Mouse (Mus musculus): ENCODE data around the gene Pigl. TPM values are rescaled to one million over a fixed set of nuclear protein-coding genes. Genes with fewer than 3 reads are reported as not detected.

Pigl gene
- polyA plus RNA-seq (2014; fragmentation: Nextera tagmentation; extraction: Ambion mirVana), result 9.6 and 11.5 TPM in 2 replicates

GRCm38 (mm10) chr11:62458276-62458724 lies at the start of gene Pigl, which contains the start of gene Ncor1:
Gene Pigl, plus strand, starts transcription at chr11:62458460.
Gene Ncor1, minus strand, starts transcription at chr11:62458541.
- peak within 1 kb of the TSS; percentile 86 for H3K4me2 ChIP-seq
- H3K4me3 ChIP-seq (ENCODE audit: low read depth, low read length), result peak within 1 kb of the TSS; percentile 92
- 0% methylated on average over 33 of the region's 33 CpGs for WGBS
- DNase-seq (peak; percentile 90), ATAC-seq (ENCODE audit: insufficient read depth) (peak; percentile 68)
- H3K27ac ChIP-seq (ENCODE audit: low read depth), result peak within 1 kb of the TSS; percentile 98
- peak within 1 kb of the TSS; percentile 98 for H3K9ac ChIP-seq
- no peaks in the 10 kb centered on the region for H3K4me1 ChIP-seq (ENCODE audit: insufficient read depth)
- no peaks in the 10 kb centered on the region for H3K36me3 ChIP-seq (ENCODE audit: insufficient read depth)
- H3K9me3 ChIP-seq (ENCODE audit: low read depth, low read length), result no peaks in the 10 kb centered on the region
- TF ChIP-seq CTCF (IDR thresholded peaks at IDR 0.05; ENCODE audit: low read depth), result no peak
- H3K27me3 ChIP-seq (ENCODE audit: insufficient read depth, low read length), result no peaks in the 10 kb centered on the region

GRCm38 (mm10) chr11:62408848-62409247 lies 49.4 kb upstream of the Pigl start:
- Histone ChIP-seq H3K4me1 (ENCODE audit: insufficient read depth) (no peaks in the 10 kb centered on the region), H3K27me3 (ENCODE audit: insufficient read depth, low read length) (no peaks in the 10 kb centered on the region), H3K9me3 (ENCODE audit: low read depth, low read length) (no peaks in the 10 kb centered on the region), H3K36me3 (ENCODE audit: insufficient read depth) (peaks cover 43% of the 10 kb centered on the region), H3K4me3 (ENCODE audit: low read depth, low read length) (no peak overlapping the region), H3K9ac (no peak overlapping the region), H3K27ac (ENCODE audit: low read depth) (no peak overlapping the region), H3K4me2 (no peak overlapping the region)
- DNase-seq, result no peak
- 96% methylated on average over 2 of the region's 2 CpGs for WGBS
- no peak for ATAC-seq (ENCODE audit: insufficient read depth)
- TF ChIP-seq CTCF (IDR thresholded peaks at IDR 0.05; ENCODE audit: low read depth), result no peak

- TF ChIP-seq CTCF (IDR thresholded peaks at IDR 0.05; ENCODE audit: low read depth), result no peak
- H3K4me2 ChIP-seq, result no peak overlapping the region
- H3K9me3 ChIP-seq (ENCODE audit: low read depth, low read length), result no peaks in the 10 kb centered on the region
- 92% methylated on average over 1 of the region's 1 CpGs for WGBS
- ATAC-seq (ENCODE audit: insufficient read depth) (no peak), DNase-seq (no peak)
- no peak overlapping the region for H3K27ac ChIP-seq (ENCODE audit: low read depth)
- no peak overlapping the region for H3K4me3 ChIP-seq (ENCODE audit: low read depth, low read length)
- peaks cover 48% of the 10 kb centered on the region for H3K36me3 ChIP-seq (ENCODE audit: insufficient read depth)
- no peak overlapping the region for H3K9ac ChIP-seq
- no peaks in the 10 kb centered on the region for H3K27me3 ChIP-seq (ENCODE audit: insufficient read depth, low read length)
- H3K4me1 ChIP-seq (ENCODE audit: insufficient read depth), result no peaks in the 10 kb centered on the region
These were observed 48.6 kb upstream of the Pigl start for GRCm38 (mm10) chr11:62409611-62410010.

GRCm38 (mm10) chr11:62415026-62415425 lies 43.2 kb upstream of the Pigl start:
- Histone ChIP-seq H3K27me3 (ENCODE audit: insufficient read depth, low read length) (no peaks in the 10 kb centered on the region), H3K4me2 (no peak overlapping the region), H3K9ac (no peak overlapping the region), H3K4me3 (ENCODE audit: low read depth, low read length) (no peak overlapping the region), H3K4me1 (ENCODE audit: insufficient read depth) (no peaks in the 10 kb centered on the region), H3K36me3 (ENCODE audit: insufficient read depth) (peaks cover 57% of the 10 kb centered on the region), H3K9me3 (ENCODE audit: low read depth, low read length) (no peaks in the 10 kb centered on the region), H3K27ac (ENCODE audit: low read depth) (no peak overlapping the region)
- TF ChIP-seq CTCF (IDR thresholded peaks at IDR 0.05; ENCODE audit: low read depth), result no peak
- WGBS, result 82% methylated on average over 4 of the region's 4 CpGs
- ATAC-seq (ENCODE audit: insufficient read depth) (no peak), DNase-seq (no peak)

- no peak overlapping the region for H3K9ac ChIP-seq
- no peaks in the 10 kb centered on the region for H3K4me1 ChIP-seq (ENCODE audit: insufficient read depth)
- H3K9me3 ChIP-seq (ENCODE audit: low read depth, low read length), result no peaks in the 10 kb centered on the region
- WGBS, result 80% methylated on average over 2 of the region's 2 CpGs
- H3K4me3 ChIP-seq (ENCODE audit: low read depth, low read length), result no peak overlapping the region
- peaks cover 45% of the 10 kb centered on the region for H3K36me3 ChIP-seq (ENCODE audit: insufficient read depth)
- DNase-seq (peak; percentile 9), ATAC-seq (ENCODE audit: insufficient read depth) (no peak)
- H3K4me2 ChIP-seq, result no peak overlapping the region
- no peak for TF ChIP-seq CTCF (IDR thresholded peaks at IDR 0.05; ENCODE audit: low read depth)
- no peaks in the 10 kb centered on the region for H3K27me3 ChIP-seq (ENCODE audit: insufficient read depth, low read length)
- H3K27ac ChIP-seq (ENCODE audit: low read depth), result no peak overlapping the region
These were observed 33.7 kb upstream of the Pigl start for GRCm38 (mm10) chr11:62424525-62424924.

GRCm38 (mm10) chr11:62426266-62426665 lies 32.0 kb upstream of the Pigl start:
- H3K9me3 ChIP-seq (ENCODE audit: low read depth, low read length), result no peaks in the 10 kb centered on the region
- no peak for ATAC-seq (ENCODE audit: insufficient read depth)
- no peak overlapping the region for H3K4me3 ChIP-seq (ENCODE audit: low read depth, low read length)
- no peak for DNase-seq
- H3K4me1 ChIP-seq (ENCODE audit: insufficient read depth), result no peaks in the 10 kb centered on the region
- peaks cover 50% of the 10 kb centered on the region for H3K36me3 ChIP-seq (ENCODE audit: insufficient read depth)
- 67% methylated on average over 5 of the region's 5 CpGs for WGBS
- H3K27ac ChIP-seq (ENCODE audit: low read depth), result no peak overlapping the region
- no peak overlapping the region for H3K9ac ChIP-seq
- no peak for TF ChIP-seq CTCF (IDR thresholded peaks at IDR 0.05; ENCODE audit: low read depth)
- H3K27me3 ChIP-seq (ENCODE audit: insufficient read depth, low read length), result no peaks in the 10 kb centered on the region
- H3K4me2 ChIP-seq, result no peak overlapping the region

- TF ChIP-seq CTCF (IDR thresholded peaks at IDR 0.05; ENCODE audit: low read depth), result no peak
- Histone ChIP-seq H3K27me3 (ENCODE audit: insufficient read depth, low read length) (no peaks in the 10 kb centered on the region), H3K4me3 (ENCODE audit: low read depth, low read length) (no peak overlapping the region), H3K4me2 (no peak overlapping the region), H3K9me3 (ENCODE audit: low read depth, low read length) (no peaks in the 10 kb centered on the region), H3K27ac (ENCODE audit: low read depth) (no peak overlapping the region), H3K9ac (no peak overlapping the region), H3K4me1 (ENCODE audit: insufficient read depth) (no peaks in the 10 kb centered on the region), H3K36me3 (ENCODE audit: insufficient read depth) (peaks cover 52% of the 10 kb centered on the region)
- no peak for ATAC-seq (ENCODE audit: insufficient read depth)
- 86% methylated on average over 2 of the region's 3 CpGs for WGBS
- peak; percentile 22 for DNase-seq
These were observed 31.2 kb upstream of the Pigl start for GRCm38 (mm10) chr11:62427105-62427504.

- TF ChIP-seq CTCF (IDR thresholded peaks at IDR 0.05; ENCODE audit: low read depth), result no peak
- H3K4me3 ChIP-seq (ENCODE audit: low read depth, low read length), result no peak overlapping the region
- H3K27me3 ChIP-seq (ENCODE audit: insufficient read depth, low read length), result no peaks in the 10 kb centered on the region
- no peaks in the 10 kb centered on the region for H3K9me3 ChIP-seq (ENCODE audit: low read depth, low read length)
- H3K4me1 ChIP-seq (ENCODE audit: insufficient read depth), result no peaks in the 10 kb centered on the region
- H3K27ac ChIP-seq (ENCODE audit: low read depth), result no peak overlapping the region
- ATAC-seq (ENCODE audit: insufficient read depth) (no peak), DNase-seq (no peak)
- 85% methylated on average over 2 of the region's 2 CpGs for WGBS
- H3K4me2 ChIP-seq, result no peak overlapping the region
- peaks cover 55% of the 10 kb centered on the region for H3K36me3 ChIP-seq (ENCODE audit: insufficient read depth)
- no peak overlapping the region for H3K9ac ChIP-seq
These were observed 26.0 kb upstream of the Pigl start for GRCm38 (mm10) chr11:62432211-62432610.

Measured in lung, embryonic 14.5 days (tissue).